Mouse (Mus musculus) granulocyte monocyte progenitor cell, adult 5-6 weeks (primary cell): ENCODE data around the gene Pum1. TPM values are rescaled to one million over a fixed set of nuclear protein-coding genes. Genes with fewer than 3 reads are reported as not detected.

ENCODE experiments used
- ATAC-seq: replicated peaks from 2 replicates; pipeline ENCODE4 v1.8.0; 2016; ENCODE audit warnings: mild to moderate bottlenecking, moderate TSS enrichment, inconsistent platforms; ENCODE audit not compliant: poor library complexity, severe bottlenecking
- total RNA-seq, 2 experiments: library from RNA; stranded (forward) in 1 of 2; stranded (reverse) in 1 of 2; fragments of 200-712, 200-1000 nt in 1 of 2; fragments of >200 nt in 1 of 2; fragmentation: Nextera tagmentation in 1 of 2; gene quantifications; 2 replicates each; pipeline ENCODE4 v1.2.3; 2014 to 2017

Gene Pum1
- total RNA-seq, 2 experiments from 2014 or later: 43.3 to 46.9 TPM

DNA sequence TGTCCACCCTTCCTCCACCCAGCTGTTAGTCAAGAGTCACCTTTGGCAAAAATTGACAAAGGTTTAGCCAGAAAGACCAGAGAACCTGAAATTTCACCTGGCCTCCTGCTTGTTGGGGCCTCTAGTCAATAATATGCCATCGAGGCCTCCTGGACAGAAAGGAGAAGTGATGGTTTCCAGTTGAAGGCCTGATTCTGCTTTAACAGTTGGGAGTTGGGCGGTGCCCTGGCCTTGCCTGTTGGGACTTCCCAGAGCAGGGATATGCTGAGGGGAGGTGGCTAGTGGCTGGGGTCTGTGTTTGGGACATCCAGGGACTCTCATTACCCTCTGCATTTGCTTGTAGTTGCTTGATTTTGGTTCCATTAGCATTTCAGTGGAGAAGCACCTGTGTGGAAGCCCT is 119.4 kb downstream of the Pum1 start:
- peak; percentile 66 for ATAC-seq

GRCm38 (mm10) chr4:130784755-130785154 is 121.6 kb downstream of the Pum1 start:
- ATAC-seq: peak; percentile 38

DNA sequence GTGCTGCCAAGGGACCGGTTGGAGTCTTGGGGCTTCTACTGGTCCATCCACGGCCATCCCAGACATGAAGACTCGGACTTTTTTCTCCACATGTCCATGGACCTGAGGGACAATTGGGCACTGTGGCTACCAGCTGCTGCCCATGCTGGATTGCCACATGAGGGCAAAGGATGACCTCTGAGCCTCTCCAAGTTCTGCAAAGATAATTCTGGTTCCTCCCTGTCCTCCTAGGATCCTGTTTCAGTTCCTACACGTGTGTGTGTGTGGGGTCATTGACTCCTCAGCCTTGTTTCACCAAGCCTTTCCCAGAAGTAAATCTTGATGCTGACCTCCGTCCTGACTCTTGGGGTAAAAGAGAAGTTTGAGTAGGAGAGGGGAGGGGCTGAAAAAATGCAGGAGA is 124.4 kb downstream of the Pum1 start:
- peak; percentile 49 for ATAC-seq

DNA sequence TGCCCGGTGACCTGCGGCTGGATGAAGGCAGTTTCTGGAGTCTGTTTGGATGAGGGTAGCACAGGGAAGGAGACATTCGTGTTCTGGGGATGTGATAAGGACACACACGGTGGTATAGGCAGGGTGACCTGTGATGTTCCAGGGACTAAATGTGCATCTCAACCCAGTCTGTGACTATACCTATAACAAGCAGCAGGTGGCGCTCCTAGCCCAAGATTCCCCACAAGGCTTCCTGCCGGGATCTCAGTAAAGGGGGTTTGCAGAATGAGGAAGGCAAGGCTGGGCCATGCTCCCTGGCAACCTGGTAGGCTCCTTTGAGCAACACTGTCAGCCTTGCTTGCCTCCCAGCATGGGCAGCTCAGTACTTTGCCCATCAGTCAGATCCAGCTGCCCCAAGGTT is 127.1 kb downstream of the Pum1 start:
- ATAC-seq: peak; percentile 76

DNA sequence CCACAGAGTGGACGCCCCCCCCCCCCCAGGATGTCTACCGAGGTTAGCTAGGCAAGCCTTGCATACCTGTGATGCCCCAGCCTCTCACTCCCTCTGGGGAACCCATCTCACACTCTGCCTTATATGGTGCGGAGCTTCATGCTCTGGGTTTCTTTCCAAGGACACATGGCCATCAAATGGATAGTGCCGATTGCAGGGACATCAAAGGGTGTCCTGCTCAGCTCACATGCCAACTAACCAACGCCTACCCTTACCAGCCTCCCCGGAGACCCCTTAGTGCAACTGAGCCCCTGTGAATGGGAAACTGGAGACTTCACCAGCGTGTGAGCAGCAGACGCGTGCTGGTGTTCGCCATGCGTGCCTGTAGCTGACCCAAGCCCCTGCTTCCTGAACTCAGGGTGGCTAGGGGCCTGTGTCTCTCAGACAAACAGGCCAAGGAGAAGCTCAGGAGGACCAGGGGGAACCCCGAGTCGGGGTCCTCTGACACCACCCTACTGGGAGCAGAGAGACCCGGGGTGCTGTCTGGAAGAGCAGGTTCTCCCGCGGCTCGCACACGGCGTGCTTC is 128.8 kb downstream of the Pum1 start:
- ATAC-seq: no peak

GRCm38 (mm10) chr4:130792376-130793179 is 129.5 kb downstream of the Pum1 start, which contains the start of gene Sdc3:
TSS of gene Sdc3 (plus strand) at chr4:130792537.
- ATAC-seq: no peak

- no peak for ATAC-seq
Measured at GRCm38 (mm10) chr4:130793180-130793501, 130.0 kb downstream of the Pum1 start.

- ATAC-seq: 0 out of 2 replicates have a peak, but pooled peaks have one; percentile 14
Measured at GRCm38 (mm10) chr4:130794771-130795170, 131.7 kb downstream of the Pum1 start.

DNA sequence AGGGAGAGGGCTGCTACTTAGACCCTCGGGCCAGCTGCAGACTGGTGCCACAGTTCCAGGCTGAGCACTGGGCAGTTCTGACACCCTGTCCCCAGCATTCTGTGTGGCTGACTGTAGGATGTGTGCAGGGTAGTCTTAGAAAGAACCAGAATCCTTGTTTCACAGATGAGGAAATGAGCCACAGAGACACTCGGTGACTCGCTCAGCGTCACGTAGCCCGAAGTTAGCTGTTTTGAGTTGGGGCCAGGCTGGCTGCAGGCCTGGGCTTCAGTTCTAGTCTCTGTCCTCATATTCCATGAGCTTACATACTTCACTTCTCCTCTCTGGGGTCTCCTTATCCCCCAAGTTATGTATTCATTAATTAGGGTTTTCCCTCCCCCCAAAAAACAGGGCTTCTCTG is 132.8 kb downstream of the Pum1 start:
- ATAC-seq: no peak

DNA sequence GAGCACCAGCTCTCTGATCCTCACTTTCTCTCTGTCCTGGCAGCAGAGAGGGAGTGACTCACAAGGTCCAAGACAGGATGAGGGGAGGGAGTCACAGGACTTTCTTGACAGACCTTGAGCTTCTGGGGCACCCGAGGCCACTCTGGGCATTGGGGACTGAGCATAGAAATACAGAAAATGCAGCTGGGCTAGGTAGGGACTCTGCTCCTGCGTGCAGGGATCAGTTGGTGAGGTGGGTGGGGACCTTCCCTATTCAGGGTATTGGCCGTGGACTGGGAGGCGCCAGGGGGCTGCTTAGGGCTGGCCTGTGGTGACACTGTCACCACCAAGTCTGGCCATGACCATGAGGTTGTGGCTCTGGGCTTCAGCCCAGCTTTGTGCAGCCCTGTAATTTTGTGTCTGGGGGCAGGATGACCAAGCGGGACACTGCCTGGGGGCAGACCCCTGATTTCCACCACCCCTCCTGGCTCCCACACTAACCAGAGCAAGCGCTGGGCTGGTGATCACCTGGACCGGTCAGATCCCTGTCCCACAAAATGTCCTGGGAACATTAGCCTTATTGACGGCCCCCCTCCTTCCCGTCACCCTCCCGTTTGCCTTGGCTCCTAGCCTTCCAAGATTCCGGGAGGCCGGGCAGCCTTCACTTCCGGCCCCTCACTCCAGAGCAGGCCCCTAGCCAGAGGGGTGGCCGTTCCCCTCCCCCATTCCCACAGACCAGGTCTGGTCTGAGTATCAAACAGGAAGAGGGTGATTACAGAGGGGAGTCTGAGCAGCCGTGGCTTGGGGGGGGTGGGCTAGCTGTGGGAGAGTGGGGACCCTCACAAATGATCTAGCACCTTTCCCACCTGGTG is 134.3 kb downstream of the Pum1 start:
- no peak for ATAC-seq

- no peak for ATAC-seq
Measured at GRCm38 (mm10) chr4:130798416-130798815, 135.3 kb downstream of the Pum1 start.

- ATAC-seq: no peak
Measured at GRCm38 (mm10) chr4:130799118-130799517, 136.0 kb downstream of the Pum1 start.

- no peak for ATAC-seq
Measured at GRCm38 (mm10) chr4:130799582-130799981, 136.5 kb downstream of the Pum1 start.

DNA sequence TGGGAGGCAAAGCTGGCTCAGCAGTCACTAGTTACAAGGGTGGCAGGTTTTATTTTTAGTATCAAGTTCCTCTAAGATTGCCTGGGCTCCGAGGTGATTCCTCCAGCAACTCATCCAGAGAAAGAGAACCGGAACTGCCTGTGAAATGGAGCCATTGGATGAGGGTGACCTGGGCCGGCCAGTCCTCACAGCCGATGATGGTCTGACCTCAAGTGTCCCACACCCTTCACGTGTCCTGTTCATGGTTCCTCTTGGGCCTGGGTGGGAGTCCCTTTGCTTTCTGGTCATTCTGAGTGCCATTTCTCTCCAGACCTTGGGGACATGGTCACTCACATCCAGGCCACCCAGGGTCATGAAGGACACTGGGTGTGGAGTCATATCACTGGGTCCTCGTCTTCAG is 137.0 kb downstream of the Pum1 start:
- ATAC-seq: no peak

DNA sequence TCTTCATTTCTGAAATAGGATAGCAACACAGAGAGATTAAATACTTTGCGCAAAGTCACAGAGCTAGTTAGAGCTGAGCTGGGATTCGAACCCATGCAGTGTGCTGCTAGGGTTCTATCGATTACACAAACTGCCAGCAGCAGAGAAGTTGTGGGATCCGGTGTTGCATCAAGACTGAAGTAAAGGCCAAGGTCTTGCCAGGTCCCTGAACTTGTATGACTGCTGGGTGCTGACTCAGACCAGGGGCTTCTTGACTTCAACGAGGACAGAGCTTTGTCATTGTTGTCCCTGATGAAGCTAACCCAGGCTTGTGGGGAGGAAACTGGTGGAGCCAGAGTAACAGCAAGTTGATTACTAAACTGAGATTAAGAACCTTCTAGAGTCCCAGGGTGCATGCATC is 138.1 kb downstream of the Pum1 start:
- peak; percentile 18; the same call in 1 of the 2 replicates for ATAC-seq

- ATAC-seq: peak; percentile 83
Measured at GRCm38 (mm10) chr4:130801624-130802329, 138.7 kb downstream of the Pum1 start.

GRCm38 (mm10) chr4:130803591-130803990 is 140.5 kb downstream of the Pum1 start:
- no peak for ATAC-seq

GRCm38 (mm10) chr4:130804292-130804691 is 141.2 kb downstream of the Pum1 start:
- no peak for ATAC-seq

GRCm38 (mm10) chr4:130804771-130805361 is 141.7 kb downstream of the Pum1 start:
- ATAC-seq: no peak

- ATAC-seq: no peak
Measured at GRCm38 (mm10) chr4:130805746-130806145, 142.6 kb downstream of the Pum1 start.
